Mouse (Mus musculus) testis, adult 2 months (tissue): ENCODE data around the gene Gm45062.

Experiments
- CTCF ChIP-seq: fragments of 200-500 bp; IDR thresholded peaks from 2 replicates; pipeline ENCODE4 v1.5.1; 2012; ENCODE audit warnings: low read depth, mild to moderate bottlenecking, inconsistent platforms, low read length, moderate library complexity; ENCODE audit not compliant: control insufficient read depth, insufficient read depth, insufficient replicate concordance
- POLR2A ChIP-seq: fragments of 200-500 bp; IDR thresholded peaks from 2 replicates; pipeline ENCODE4 v1.6.1; 2012; ENCODE audit warnings: low read depth, mild to moderate bottlenecking, inconsistent platforms, low read length, moderate library complexity; ENCODE audit not compliant: control insufficient read depth

DNA sequence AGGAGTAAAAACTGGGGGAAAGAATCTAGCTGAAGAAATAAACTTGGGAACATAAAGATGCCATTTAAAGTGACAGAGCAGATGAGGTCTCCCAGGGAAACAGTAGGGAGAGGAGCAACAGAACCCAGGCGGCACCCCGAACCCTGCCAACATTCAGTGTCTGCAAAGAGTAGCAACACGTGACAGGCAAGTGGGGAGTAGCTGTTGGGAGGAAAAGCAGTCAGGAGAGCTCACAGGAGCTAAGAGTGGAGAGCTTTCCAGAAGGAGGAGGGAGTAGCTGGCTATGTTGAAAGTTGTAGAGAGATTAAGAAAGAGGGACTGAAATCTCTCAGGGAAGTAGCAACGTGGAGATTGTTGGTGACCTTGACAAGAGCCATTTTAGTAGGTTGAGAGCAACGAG, 214.2 kb downstream of the Gm45062 start:
- no peak for TF ChIP-seq POLR2A
- TF ChIP-seq CTCF, result no peak
